Mouse (Mus musculus) adrenal gland, adult 2 months (tissue): ENCODE data around the gene Tcirg1. TPM values are rescaled to one million over a fixed set of nuclear protein-coding genes. Genes with fewer than 3 reads are reported as not detected.

Experiments
- DNase-seq: peaks from one replicate; pipeline ENCODE4 v3.0.0; 2021
- polyA plus RNA-seq: library from polyadenylated mRNA; depleted of rRNA; stranded (reverse); fragments of >200 nt; gene quantifications from 2 replicates; pipeline ENCODE4 v1.2.3, GENCODE M21; 2012
- total RNA-seq, 2 experiments: library from RNA; stranded (reverse); gene quantifications; 2 replicates each; pipeline ENCODE4 v1.2.3; 2021

Tcirg1 gene
- total and polyA plus RNA-seq, 3 experiments = 63.5 to 204 (median 84.6) TPM

- DNase-seq = no peak
Measured at GRCm38 (mm10) chr19:3897557-3897956, 9.4 kb downstream of the Tcirg1 start.

- no peak for DNase-seq
Measured at GRCm38 (mm10) chr19:3896208-3896607, 10.7 kb downstream of the Tcirg1 start.

GRCm38 (mm10) chr19:3895171-3895631 is 11.7 kb downstream of the Tcirg1 start:
- no peak for DNase-seq

GRCm38 (mm10) chr19:3894294-3894693 is 12.6 kb downstream of the Tcirg1 start:
- DNase-seq = no peak

- DNase-seq = no peak
Measured at GRCm38 (mm10) chr19:3893545-3894116, 13.3 kb downstream of the Tcirg1 start.

GRCm38 (mm10) chr19:3890181-3890580 is 16.8 kb downstream of the Tcirg1 start:
- no peak for DNase-seq

- DNase-seq = no peak
Measured at GRCm38 (mm10) chr19:3889096-3889495, 17.8 kb downstream of the Tcirg1 start.

GRCm38 (mm10) chr19:3884325-3884990 is 22.5 kb downstream of the Tcirg1 start:
- peak; percentile 46 for DNase-seq

GRCm38 (mm10) chr19:3882214-3882613 is 24.7 kb downstream of the Tcirg1 start:
- no peak for DNase-seq

- DNase-seq = no peak
Measured at GRCm38 (mm10) chr19:3880054-3880848, 26.7 kb downstream of the Tcirg1 start.

- DNase-seq = no peak
Measured at GRCm38 (mm10) chr19:3875045-3875444, 31.9 kb downstream of the Tcirg1 start.

GRCm38 (mm10) chr19:3872373-3872772 is 34.6 kb downstream of the Tcirg1 start:
- DNase-seq = no peak

GRCm38 (mm10) chr19:3871468-3871867 is 35.5 kb downstream of the Tcirg1 start:
- DNase-seq = no peak

GRCm38 (mm10) chr19:3868290-3868689 is 38.6 kb downstream of the Tcirg1 start:
- no peak for DNase-seq

- no peak for DNase-seq
Measured at GRCm38 (mm10) chr19:3864960-3865359, 42.0 kb downstream of the Tcirg1 start.

- DNase-seq = no peak
Measured at GRCm38 (mm10) chr19:3862713-3863112, 44.2 kb downstream of the Tcirg1 start.

GRCm38 (mm10) chr19:3857220-3857619 is 49.7 kb downstream of the Tcirg1 start:
- no peak for DNase-seq

GRCm38 (mm10) chr19:3855601-3856000 is 51.3 kb downstream of the Tcirg1 start:
- peak; percentile 54 for DNase-seq

GRCm38 (mm10) chr19:3855091-3855490 is 51.8 kb downstream of the Tcirg1 start:
- DNase-seq = no peak

- DNase-seq = peak; percentile 72
Measured at GRCm38 (mm10) chr19:3853891-3854290, 53.0 kb downstream of the Tcirg1 start.

GRCm38 (mm10) chr19:3853121-3853520 is 53.8 kb downstream of the Tcirg1 start:
- no peak for DNase-seq

GRCm38 (mm10) chr19:3851979-3852681 is 54.8 kb downstream of the Tcirg1 start:
- DNase-seq = peak; percentile 78
